Mouse (Mus musculus): ENCODE data around the gene Tns3.

The Tns3 gene

DNA sequence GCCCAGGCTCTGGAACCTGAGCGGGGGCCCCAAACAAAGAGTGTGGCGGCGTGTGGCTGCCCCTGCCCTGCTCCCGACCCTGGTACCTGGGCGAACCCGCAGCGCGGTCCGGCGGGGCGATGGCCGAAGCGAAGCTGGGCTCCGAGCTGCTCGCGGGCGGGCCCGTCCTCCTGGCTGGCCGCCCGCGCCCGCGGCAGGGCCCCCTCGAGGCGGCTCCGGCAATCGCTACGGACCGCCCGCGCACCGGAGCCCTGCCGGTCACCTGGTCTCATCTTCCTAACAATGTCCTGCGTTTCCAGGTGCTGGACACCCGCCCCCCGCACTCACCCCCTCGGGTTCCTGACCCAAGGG lies at the start of gene Tns3:
Gene Tns3 (minus strand): TSS at position 143 of the 351 bp plus-strand sequence.
- DNase-seq (ENCODE audit: inconsistent ontology term), result peak; percentile 78

DNA sequence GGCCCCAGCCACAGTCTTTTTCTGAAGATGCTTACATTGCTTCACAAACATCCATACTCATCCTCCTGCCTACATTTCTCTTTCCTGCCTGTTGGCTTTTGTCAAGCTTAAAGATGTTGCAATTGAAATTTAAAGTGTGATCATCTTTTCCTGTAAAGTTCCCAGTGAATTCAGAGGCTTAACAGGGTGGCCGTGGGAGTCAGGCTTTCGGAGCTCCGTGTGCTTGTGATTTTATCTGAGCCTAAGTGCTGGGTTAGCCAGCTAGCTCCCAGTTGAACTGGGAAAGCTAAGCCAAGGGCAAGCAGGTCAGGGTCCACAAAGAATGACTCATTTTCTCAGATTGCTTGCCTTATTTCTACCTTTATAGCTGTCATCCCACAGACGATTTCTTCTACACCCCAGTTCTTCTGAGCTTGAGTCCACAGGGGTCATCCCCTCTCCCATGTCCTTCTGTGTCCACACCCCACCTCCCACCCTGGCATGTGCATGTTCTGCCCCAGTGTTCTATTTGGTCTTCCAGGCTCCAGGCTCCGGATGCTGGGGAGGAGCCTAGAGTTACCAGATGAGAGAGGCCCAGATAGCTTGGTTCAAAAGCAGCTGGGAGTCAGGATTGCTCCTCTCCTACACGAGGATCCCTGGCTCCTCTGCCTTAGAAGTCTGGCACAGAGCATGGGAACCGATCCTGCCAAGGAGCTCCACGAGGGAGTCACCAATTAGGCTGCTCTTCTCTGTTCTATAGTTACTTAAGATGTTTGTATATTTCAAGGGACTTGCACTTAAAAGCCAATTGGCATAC lies 42.1 kb upstream of the Tns3 start:
- no peak for DNase-seq (ENCODE audit: inconsistent ontology term)

DNA sequence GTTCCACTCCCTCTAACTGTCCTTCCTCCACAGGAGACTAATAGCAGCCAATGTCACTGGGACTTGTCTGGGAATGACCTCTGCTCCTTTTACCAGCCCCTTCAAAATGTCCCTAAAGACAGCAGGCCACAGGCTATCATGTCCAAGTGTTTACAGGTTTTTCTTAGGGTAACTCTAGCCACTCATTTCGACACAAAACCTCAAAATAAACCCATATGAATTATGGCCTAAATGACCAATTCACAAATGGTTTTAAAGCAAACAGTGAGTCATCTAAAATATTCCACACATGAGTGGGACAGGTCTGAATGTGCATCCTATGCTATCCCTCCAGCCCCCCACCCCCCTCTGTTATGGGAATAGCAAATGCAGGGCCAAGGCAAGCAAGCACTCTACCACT lies 40.8 kb upstream of the Tns3 start:
- peak; percentile 45 for DNase-seq (ENCODE audit: inconsistent ontology term)

DNA sequence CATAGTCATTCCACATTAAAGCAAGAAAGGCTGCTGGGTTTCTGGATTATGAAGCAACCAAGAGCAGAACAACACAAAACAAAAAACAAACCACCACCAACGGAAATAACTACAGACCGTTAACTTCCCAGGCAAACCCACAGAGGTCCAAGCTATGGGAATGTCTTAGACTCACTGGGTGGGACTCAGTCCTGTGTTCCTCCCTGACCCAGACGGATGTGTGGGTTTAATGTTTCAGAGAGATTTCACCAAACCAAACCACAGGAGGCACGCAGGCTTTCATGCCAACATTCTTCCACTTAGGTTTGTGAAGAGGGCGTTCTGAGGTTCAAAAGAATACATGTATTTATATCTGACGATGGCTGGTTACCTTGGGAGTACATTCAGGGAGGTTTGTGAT lies 39.5 kb upstream of the Tns3 start:
- DNase-seq (ENCODE audit: inconsistent ontology term), result peak; percentile 55

DNA sequence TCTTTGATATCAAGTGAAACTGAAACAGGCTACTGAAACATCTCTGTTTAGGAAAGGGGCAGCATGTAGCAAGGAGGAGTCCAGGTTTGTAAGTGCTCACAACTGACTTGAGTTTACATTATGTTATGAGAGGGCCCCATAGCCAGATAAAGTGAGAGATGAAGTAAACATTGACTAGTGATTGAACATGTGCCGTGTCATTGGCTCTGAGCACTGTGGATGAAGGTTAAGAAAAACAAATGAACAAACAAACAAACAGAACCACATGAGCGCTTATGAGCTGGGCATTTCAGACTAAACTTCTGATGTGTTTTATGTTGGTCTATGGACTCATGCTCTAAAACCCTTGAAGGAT lies 38.2 kb upstream of the Tns3 start:
- DNase-seq (ENCODE audit: inconsistent ontology term), result no peak

DNA sequence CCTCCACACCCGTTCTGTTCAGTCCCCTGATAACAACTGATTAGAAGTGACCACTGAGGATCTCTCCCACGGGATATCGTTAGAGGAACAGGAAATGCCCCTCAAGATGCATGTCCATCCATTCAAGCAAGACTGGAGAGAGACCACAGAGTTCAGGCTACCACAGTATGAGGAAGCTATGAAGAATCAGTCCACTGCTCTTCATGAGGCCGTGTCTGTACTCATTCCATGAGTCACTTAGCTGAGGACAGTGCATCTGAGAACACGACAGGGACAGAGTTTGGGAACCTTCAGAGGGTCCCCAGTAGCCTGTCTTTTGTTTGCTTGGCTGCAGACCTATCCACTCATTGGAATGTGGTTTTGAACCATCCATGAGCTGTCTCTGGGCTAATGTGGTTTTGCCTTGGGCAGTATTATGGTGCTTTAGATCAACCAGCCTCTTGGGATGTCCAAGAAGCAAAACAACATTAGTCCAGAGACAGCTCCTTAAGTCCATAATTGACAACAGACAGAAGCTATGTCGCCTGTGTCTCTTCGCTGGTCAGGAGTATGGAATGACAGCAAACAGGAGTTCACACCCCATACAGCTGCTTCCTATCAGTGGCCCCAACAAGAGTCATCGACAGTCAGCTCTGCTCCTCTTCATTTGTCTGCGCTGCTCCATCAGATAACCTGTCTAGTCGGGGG lies 37.7 kb upstream of the Tns3 start:
- DNase-seq (ENCODE audit: inconsistent ontology term), result no peak

DNA sequence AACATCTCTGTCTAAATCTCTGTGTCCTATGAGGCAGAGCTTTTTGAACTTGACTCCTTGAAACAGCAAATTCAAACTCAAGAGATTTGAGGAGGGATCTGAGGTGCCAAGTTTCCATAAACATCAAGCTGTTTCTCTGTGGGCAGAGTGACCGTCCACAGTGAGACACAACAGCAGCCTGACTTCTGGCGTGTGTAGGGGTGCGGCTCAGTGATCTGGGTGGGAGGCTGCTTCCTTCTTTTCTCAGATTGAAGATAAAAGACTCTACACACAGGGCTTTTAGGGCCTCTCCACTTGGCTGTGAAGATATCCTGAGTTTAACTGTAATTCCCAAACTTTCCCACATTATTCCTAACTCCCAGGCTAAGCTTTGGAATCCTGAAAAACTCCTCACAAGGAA lies 37.1 kb upstream of the Tns3 start:
- DNase-seq (ENCODE audit: inconsistent ontology term), result no peak

DNA sequence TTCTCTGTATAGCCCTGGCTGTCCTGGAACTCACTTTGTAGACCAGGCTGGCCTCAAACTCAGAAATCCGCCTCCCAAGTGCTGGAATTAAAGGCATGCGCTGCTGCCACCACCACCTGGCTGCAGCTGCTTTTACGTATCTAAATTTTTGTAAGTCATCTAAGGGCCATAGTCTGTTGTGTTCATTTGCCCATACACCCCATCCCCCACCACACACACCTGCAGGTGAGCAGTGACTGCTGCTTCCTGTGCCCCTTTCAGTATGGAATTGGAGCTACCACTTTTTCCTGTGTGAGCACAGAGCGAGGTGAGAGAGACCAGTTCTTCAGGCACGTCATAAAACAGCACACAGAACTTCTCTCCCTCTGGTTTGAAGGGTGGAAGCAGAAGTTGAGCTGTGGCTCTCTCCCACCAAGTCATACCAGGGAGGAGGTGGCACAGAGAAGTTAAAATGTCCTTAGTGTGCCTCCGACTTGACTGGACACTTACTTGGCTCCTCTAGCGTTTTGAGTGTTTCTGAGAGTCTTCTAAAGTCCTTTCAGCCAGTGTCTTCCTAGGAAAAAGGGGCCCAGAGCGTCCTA lies 36.4 kb upstream of the Tns3 start:
- no peak for DNase-seq (ENCODE audit: inconsistent ontology term)

DNA sequence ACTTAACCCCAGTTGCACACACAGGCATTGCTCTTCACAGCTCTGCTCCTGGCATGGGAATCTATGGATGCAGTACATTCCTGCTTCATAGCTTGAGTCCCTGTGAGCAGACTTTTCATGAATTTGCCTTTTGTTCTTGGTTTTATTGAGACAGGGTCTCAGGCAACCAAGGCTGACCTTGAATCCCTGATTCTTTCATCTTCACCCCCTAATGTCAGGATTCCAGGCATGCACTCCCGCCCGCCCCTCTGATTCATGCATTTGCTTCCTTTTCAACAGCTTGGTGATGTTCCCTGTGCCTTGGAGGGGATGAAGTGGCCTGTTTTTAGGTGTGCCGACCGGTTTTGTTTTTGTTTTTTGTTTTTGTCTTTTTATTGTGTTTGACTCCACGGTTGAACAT lies 35.4 kb upstream of the Tns3 start:
- no peak for DNase-seq (ENCODE audit: inconsistent ontology term)

DNA sequence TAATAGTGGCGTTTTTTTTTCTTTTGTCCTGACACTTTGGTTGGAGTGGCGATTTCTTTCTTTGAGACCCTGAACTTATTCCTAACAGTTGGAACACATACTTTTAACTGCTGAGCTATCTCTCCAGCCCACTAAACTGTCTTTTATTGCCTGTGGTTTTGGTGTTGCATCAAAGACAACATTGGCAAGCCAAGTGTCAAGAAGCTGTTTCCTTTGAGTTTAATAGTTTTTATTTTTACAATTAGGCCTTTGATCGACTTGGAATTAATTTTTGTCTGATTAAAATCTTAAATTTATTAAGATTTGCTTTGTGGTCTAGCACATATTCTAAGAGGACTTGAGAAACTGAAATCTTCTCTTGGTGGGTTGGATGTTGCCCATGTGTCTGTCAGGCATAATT lies 33.3 kb upstream of the Tns3 start:
- DNase-seq (ENCODE audit: inconsistent ontology term), result no peak

DNA sequence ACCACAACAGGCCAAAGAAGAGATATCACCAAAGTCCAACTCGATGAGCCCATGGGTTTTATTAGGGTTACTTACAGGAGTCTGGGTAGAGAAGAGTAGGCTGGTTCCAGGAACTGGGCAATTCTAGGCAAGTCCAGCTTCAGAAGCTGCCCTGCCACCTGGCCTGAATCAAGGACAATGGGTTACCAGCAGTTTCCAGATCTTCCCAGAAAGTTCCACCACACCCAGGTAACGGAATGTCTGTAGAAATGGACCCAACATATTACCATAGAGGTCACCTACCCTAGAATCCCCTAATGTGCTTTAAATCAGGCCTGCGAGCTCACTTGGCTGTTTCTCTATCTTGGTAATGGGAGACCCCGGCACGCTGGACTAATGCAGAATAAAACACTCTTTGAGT lies 29.8 kb upstream of the Tns3 start:
- no peak for DNase-seq (ENCODE audit: inconsistent ontology term)

DNA sequence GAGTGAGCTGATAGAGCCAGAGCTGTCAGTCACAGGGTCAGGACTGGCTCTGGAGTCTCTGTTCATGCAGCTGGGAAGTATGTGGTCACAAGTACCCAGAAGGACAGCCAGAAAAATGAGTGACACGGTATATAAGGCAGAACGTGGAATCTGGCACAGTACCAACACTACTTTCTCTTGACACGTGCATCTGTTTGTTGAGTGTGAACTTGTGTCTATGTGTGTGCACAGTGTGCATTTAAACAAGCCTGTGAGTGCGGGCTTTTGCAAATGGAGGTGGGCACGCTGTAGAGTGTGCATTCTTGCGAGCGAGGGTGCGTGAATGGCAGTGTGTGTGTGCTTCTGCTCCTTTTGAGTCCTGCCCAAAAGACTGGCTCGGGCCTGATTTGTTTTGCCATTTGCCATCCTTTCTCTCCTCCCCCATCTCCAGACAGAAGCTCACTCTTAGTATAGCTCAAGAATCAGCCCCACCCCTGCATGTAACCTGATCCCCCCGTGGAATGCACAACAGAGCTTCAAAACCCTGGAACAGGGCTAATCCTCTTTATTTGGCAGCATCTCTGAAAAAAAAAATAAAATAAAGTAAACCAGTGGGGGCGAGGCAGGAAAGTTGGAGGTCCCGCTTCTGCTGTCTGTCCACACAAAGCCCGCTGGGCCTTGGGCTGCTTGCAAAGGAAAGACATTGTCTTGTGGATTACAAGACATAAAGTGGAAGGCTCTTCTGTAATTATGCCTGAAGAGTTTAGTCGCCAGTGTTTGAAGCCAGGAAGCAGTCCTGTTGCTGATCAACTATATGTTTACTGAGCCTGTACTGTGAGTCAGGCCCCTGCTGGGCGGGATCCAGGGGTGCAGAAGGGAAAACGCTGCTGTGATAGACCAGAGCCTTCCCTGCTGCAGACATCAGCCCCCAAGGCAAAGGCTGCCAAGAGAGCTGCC lies 28.5 kb upstream of the Tns3 start:
- DNase-seq (ENCODE audit: inconsistent ontology term), result peak; percentile 63

DNA sequence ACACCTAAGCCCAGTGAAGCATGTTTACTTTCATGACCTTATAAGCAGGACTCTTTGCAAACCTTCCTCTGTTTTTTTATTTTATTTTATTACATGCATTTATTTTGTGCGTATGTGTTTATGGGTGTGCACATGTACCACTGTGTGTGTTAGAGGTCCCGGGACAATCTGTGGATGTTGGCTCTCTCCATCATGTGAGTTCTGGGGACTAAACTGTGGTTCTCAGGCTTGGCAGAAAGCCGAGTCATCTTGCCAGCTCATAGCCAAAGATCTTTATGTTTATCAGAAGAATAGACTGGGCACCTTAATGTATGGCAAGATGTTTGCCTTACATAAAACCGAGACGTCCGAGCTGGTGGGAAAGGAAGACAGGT lies 27.8 kb upstream of the Tns3 start:
- no peak for DNase-seq (ENCODE audit: inconsistent ontology term)

DNA sequence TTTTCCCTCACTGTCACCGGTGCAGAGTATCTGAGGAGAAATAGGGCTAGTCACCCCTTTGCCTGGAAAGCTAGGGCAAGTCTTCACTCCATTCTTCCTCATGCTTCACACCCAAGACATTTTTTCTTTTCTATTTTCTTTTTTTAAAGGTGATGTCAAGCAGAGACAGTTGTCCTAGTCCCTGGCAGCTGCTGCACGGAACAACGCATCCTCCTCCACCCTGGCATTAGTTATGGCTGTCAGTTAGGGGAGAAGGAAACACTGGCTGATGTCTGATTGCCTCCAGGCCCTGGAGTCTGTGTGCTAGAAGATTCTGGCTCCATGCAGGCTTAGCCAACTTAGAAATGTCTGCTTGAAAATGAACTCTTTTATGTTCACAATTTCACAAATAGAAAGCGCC lies 27.3 kb upstream of the Tns3 start:
- no peak for DNase-seq (ENCODE audit: inconsistent ontology term)

DNA sequence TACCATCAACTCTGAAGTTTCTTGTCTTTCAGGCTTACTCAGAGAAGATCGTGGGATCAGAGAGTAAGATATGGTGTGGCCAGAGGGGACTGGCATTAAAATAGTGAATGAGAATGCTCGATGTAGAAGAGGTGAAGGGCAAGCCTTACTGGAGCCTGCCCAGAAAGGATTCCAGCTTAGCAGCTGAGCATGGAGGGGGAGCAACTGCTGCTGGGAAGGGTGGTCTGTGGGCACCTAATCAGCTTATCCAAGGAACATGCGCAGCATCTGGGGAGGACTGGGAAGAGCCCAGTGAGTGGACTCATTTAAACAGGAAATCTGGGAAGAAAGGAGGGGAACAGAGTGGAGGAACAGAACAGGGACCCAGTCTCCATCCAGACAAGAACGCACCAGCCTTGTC lies 26.3 kb upstream of the Tns3 start:
- no peak for DNase-seq (ENCODE audit: inconsistent ontology term)

DNA sequence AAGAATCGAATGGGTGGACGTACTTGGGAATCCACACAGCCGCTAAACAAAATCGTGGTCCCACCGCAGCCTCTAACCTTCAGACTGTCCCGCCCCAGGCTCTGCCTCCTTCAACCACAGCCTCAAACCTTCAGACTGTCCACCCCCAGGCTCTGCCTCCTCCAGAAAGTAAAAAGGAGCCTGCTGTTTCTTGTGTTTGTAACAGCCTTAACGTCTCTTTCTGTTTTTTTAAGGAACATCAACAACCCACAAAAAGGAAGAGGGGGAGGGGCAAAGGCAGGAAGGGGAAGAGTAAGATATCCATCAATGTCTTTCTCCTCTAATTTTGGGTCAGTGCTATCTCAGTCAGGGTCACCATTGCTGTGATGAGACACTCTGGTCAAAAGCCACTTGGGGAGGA lies 25.2 kb upstream of the Tns3 start:
- no peak for DNase-seq (ENCODE audit: inconsistent ontology term)

DNA sequence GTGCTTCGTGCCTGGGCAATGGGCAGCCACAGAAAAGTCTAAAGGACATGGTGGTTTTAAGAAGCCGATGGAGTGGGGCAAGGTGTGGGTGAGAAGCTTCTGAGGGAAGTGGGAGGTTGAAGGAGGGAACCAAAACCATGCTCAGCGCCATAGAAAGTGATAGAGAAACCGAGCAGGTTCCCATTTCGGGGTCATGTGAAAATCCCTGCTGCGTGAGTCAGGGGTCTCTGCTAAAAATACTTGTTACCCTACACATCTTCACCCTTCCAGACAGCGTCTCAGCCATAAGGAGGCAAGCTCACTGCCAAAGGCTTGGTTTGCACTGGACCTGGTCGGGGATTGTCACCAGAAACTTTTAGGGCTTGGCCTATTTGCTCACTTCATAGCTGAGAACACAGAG lies 24.6 kb upstream of the Tns3 start:
- no peak for DNase-seq (ENCODE audit: inconsistent ontology term)

DNA sequence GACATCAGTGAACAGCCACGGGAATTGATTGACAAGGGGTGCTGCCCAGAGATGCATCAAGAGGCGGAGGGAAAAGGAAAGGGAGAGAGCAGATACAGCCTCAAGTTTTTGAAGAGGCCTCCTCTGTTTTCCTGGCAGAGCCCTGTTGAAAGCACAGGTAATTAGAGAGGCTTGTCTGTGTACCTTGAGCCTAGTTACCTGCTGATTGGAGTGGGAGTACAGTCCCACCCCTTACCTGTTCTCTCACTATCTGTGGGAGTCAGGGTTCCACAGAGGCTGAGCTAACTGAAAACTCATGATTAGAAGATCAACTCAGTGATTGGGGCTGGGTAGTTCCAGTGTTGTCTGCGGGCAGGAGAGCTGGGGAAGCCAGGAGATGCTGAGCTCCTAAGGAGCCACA lies 22.2 kb upstream of the Tns3 start:
- DNase-seq (ENCODE audit: inconsistent ontology term), result no peak

DNA sequence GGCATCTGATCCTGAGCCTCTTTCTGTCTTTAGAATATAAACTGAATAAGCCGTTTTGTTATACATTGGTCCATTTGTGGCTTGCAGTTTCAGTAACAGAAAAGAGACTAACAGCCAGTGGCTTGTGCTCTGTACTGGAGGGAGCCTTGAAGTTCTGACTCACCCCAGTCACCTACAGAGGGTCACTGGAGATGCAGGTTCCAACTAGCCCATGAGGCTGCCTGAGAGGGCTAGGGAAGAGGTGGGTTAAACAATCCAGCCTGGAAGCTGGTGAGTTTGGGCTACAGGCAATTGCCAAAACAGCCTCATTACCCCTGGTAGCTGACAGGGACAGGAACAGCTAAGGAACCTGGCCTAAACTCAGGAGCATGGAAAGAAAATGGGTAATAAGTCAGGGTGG lies 21.7 kb upstream of the Tns3 start:
- DNase-seq (ENCODE audit: inconsistent ontology term), result no peak

DNA sequence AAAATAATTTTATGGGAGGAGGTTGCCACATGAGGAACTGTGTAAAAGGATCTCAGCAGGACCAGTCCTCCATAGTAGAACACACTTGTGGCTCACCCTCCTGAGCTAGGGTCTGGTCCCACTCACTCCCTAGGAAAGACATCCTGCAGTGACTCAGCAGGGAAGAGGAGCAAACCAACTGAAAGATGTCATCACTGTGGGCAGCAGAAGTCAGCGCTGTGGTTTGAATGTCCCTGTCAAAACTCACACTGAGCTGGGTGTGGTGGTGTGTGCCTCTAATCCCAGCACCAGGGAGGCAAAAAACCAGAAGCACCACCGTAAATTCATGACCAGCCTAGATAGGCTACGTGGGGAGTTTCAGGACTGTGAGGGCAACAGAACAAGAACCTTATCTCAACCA lies 20.9 kb upstream of the Tns3 start:
- no peak for DNase-seq (ENCODE audit: inconsistent ontology term)

DNA sequence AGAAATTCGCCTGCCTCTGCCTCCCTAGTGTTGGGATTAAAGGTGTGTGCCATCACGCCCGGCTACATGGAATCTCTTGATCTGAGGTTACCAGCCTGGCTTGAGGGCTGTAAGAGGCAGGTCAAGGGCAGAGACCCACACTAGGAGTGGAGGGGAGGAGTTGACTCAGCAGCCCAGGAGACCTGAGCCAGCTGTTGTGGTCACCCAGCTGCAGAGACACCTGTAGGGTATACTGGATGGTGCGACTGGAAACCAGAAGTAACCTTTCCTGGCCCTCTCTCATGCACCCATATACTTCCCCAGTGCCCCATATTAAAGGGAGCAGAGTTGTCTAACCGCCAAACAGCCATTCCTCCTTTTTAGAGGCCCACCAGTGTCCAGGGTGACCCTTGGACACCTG lies 19.9 kb upstream of the Tns3 start:
- DNase-seq (ENCODE audit: inconsistent ontology term), result no peak

DNA sequence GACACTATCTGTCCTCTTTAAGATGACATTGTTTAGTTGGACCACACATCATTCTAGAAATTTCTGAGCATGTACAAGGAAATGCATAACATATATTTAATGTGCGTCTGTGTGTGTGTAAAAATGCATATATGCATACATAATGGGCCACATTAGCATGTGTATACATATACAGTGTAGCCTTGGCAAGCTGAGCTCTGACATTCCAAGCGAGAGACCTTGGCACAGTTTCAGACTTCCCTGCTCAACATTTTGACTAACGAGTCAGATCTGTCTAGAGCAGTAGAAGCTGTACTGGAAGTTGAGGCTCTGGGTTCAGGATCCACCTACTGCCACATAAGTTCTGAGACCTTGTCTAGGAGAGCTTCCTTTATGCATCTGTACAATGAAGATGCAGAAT lies 17.0 kb upstream of the Tns3 start:
- no peak for DNase-seq (ENCODE audit: inconsistent ontology term)

Measured in Muller cell, postnatal 12 days (primary cell).